Mouse (Mus musculus) megakaryocyte-erythroid progenitor cell, adult 5-6 weeks (primary cell): ENCODE results near the gene Prph. TPM values are rescaled to one million over a fixed set of nuclear protein-coding genes. Genes with fewer than 3 reads are reported as not detected.
A peak's percentile ranks its signal among the peaks of the same experiment; 100 is the strongest.

ENCODE experiments used
- ATAC-seq: replicated peaks from 2 replicates; pipeline ENCODE4 v1.8.0; 2016; ENCODE audit warnings: mild to moderate bottlenecking, inconsistent platforms; ENCODE audit not compliant: severe bottlenecking, poor library complexity, low FRiP score, low TSS enrichment
- total RNA-seq, 2 experiments: library from RNA; stranded (forward) in 1 of 2; stranded (reverse) in 1 of 2; fragments of 200-1000, 215-1000 nt in 1 of 2; fragments of >200 nt in 1 of 2; fragmentation: Nextera tagmentation in 1 of 2; gene quantifications; 2 replicates each; pipeline ENCODE4 v1.2.3; 2014 to 2017

Gene Prph
- not detected in 2 replicates for total RNA-seq (2014; fragmentation: Nextera tagmentation)
- total RNA-seq (2017) = not detected in 2 replicates

DNA sequence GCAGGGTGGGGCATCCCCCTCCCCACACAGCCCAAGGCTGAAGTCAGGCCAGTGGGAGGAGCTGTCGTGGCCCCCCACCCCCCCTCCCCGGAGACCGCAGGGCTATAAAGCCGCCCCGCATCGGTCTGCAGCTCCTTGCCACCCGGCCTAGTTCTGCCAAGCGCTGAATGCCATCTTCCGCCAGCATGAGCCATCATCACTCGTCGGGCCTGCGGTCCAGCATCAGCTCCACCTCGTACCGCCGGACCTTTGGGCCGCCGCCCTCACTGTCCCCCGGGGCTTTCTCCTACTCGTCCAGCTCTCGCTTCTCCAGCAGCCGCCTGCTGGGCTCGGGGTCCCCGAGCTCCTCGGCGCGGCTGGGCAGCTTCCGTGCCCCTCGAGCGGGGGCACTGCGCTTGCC lies at the start of gene Prph:
Gene Prph (plus strand): TSS at position 135 of the 400 bp plus-strand sequence.
- ATAC-seq = no peak

DNA sequence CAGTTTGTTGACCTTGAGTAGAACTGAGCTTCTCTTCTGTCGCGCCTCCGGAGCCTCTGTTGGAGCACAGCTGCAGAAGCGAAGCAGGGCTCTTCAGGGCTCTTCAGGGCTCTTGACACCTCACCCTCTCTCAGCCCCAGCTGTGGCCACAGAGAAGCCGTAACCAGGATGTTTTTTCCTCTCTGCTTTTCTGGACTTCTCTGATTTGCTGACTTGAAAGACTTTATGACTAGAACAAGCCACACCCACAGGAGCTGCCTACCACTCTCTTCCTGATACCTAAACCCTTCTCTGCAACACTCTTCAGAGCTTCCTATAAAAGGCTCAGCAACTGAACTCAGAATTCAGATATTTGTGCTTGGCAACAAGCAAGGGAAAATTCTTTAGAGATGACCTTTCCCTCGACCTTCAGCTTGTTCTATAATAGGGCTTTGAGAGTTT lies 46.2 kb upstream of the Prph start:
- ATAC-seq = no peak

DNA sequence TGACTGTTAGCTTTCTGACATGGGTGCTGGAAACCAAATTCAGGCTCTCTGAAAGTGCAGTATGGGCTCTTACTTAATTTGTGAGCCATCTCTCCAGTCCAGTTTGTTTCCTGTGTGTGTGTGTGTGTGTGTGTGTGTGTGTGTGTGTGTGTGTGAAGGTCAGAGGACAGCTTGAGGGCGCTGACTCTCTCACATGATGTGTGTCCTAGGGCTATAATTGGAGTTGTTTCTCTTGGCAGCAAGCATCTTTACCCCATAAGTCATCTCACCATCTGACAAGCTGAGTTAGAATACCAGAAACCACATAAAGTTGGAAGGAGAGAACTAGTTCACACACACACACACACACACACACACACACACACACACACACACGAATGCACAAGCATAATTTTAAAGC lies 44.1 kb upstream of the Prph start:
- no peak for ATAC-seq

DNA sequence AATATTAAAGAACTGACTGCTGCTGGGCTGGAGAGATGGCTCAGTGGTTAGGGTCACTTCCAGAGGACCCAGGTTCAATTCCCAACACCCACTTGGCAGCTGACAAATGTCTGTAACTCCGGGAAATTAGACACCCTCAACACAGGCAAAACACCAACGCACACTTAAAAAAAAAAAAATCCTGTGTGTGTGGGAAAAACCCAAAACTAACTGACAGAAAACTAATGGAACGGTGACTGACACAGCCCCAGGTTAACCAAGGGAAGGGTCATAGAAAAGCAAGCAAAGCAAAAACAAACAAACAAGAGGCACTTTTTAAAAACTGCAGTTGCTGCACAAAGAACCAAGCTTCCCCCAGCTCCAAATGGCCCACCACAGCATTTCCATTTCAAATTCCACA lies 43.0 kb upstream of the Prph start:
- ATAC-seq = no peak

DNA sequence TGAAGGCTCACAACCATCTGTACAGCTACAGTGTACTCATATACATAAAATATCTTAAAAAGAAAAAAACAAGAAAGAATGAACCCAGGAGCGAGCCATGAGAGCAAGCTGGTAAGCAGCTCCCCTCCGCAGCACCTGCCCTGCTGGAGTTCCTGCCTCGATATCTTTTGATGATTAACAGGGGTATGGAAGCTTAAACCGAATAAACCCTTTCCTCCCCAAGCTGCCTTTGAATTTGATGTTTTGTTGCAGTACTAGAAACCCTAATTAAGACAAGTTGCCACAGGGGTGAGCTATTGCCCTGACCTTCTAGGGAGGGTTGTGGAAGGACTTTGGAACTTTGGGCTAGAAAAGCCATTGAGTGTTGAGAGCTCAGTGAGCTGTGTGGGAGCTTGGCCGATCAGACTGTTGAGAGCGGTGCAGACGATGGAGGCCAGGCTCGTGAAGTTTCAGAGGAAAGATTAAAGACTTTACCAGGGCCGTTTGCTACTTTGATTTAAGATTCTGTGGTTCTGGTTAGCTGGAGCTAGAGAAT lies 40.4 kb upstream of the Prph start:
- ATAC-seq = no peak

DNA sequence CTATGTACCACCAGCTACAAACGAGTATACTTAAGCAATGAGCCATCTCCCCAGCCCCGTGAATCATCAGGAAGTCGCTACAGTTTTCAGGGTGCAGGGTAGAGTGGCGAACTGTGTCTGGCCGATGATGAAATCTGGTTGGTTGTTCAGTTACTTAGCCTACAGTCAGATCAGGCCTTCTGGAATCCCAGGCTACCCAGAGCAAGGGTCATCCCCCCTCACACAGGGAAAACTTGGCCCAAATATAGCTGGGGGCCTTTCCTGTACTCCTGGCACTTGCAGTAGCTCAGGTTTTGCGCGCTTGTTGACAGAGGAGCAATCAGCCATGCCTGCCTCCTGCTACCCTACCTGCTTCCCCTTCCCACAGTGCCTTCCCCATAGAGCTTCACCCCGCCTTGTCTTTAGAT lies 37.6 kb upstream of the Prph start:
- ATAC-seq = no peak

DNA sequence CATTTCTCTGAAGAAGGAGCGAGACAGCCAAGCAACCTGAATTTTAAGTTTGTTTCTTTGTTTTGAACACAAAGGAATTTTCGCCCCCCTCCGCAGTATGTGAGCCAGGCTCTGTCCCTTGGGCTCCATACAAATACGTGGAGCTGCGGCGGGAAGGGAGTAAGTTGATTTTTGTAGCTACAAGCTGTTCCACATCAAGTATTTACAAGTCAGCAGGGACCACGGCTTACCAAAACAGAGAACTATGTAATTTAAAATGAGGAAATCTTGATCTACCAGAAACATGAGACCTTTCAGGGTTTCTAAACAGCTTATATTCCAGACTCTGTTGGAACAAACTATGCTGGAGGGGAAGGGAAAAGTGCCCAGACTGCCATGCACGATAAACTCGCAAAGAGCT lies 37.0 kb upstream of the Prph start:
- no peak for ATAC-seq

DNA sequence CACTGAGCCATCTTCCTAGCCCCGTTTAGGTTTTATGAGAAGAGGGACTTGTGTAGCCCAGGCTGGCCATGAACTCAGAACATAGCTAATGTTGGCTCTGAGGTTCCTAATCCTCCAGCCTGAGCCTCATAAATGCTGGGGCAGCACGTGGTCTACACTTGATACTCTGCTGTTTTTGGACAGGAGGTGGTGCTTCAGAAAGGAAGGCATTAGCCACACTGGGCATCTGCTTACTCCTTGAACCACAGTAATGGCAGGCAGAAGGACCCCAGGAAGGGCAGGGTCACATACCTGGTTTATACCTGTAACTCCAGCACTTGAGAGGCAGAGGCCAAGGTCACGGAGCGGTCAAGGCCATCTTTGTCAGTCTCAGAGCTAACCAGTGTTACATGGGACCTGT lies 36.3 kb upstream of the Prph start:
- no peak for ATAC-seq

DNA sequence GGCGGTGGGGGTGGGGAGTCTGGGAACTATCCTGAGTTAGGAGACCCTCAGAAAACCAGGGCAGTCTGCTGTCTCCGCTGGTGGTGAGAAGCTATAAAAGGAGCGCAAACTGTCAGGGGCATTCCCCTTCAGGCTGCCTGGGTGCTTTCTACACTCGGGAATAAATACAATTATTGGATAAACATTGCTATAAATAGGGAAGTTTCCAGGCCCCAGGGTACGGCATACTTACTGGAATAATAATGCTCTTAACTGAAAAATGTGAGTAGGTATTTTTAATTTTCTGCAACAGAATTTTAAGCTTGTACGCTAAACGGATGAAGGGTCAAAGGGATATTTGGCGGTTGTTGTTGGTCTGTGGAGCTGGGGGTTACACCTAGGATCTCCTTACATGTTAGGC lies 35.5 kb upstream of the Prph start:
- no peak for ATAC-seq

DNA sequence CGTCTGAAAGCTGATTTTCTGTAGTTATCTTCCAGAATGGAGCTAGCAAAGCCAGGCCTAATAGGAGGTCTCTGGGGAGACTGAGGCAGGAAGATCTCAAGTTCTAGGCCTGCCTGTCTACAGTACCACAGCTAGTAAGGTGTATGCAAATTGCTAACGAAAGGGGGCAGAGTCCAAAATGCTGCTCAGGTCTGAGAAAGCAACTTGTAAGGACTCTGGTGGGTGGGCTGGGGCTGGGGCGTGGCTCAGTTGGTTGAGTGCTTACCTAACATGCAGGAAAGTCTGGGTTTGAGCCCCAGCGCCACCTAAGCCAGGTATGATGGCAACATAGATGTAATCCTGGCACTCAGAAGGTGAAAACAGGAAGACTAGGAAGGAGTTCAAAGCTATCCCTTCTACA lies 34.8 kb upstream of the Prph start:
- no peak for ATAC-seq

DNA sequence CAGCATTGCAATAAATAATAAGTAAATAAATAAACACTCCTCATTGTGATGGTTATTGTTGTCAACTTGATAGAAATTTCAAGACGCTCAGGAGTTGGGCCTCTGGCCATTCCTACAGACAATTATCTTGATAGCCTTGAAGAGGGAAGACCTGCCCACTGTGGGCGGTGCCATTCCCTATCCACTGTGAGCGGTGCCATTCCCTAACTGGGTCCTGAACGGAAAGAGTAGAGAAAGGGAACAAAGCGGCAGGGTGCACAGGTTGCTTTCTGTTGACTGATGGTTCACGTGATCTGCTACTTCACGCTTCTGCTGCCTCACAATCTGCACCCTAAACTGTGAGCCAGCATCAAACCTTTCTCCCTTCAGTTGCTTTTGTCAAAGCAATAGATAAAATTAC lies 33.7 kb upstream of the Prph start:
- no peak for ATAC-seq

DNA sequence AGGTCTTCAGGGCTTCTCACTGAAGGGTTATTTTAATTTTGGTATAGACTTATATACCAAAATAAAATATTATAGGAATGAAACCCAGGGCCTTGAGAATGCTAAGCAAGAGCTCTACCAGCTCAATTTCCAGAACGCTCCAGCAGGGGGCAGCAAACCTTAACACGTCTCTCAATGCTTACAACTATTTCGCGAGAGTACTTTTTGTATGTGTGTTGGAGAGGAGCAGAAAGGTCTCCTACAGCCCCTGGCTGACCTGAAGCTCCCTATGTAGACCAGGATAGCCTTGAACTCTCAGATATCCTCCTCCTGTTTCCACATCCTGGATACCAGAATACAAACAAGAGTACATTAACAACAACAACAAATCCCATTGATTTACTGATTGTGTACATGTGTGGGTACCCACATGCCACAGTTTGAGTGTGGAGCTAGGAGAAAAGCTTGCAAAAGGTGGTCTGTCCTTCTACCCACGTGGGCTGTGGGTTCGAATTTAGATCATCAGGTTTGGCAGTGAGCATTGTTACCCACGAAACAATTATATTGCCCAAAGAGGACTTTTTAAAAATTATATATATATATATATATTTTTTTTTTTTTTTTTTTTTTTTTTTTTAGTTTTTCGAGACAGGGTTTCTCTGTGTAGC lies 30.2 kb upstream of the Prph start:
- ATAC-seq = peak; percentile 57

DNA sequence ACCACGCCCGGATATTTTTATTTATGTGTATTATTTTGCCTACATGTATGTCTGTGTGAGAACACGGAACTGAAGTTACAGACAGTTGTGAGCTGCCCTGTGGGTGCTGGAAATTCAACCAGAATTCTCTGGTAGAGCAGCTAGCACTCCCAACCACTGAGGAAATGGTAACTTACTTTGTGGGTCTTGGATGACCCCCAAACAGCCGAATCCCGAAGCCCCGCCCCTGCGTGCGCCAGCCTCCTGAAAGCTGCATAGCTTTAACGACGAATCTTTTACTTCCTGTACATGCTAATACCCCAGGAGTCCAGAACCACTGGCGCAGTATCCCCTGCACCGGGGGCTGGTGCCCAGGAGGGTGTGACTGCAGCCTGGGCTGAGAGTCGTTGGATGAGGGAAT lies 29.6 kb upstream of the Prph start:
- ATAC-seq = no peak

DNA sequence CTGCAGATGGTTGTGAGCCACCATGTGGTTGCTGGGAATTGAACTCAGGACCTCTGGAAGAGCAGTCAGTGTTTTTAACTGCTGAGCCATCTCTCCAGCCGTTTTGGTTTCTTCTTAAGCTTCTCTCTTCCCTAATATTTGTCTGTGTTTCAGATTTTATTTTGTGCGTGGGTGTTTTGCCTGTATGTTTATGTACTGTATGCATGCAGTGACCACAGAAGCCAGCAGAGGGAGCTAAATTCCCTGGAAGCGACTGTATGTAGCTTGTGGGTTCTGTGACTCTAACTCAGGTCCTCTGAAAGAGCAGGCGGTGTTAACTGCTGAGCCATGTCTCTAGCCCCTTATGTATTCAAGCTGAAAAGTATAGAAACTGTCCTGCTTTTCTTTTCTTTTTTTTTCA lies 28.7 kb upstream of the Prph start:
- no peak for ATAC-seq

DNA sequence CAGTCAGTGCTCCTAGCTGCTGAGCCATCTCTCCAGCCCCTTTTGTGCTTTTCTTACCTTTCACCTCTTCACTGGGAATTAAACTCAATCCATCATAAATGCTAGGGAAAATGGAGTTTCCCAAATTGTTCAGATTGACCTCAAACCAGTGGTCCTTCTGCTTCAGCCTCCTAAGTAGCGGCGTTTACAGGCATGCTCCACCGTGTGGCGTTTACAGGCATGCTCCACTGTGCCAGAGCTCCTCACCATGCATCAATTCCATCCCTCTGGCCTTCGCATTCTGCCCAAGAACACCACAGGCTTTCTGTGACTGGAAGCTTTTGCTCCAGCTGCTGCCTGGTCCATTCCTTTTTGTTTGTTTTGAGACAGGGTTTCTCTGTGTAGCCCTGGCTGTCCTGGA lies 27.9 kb upstream of the Prph start:
- ATAC-seq = no peak

DNA sequence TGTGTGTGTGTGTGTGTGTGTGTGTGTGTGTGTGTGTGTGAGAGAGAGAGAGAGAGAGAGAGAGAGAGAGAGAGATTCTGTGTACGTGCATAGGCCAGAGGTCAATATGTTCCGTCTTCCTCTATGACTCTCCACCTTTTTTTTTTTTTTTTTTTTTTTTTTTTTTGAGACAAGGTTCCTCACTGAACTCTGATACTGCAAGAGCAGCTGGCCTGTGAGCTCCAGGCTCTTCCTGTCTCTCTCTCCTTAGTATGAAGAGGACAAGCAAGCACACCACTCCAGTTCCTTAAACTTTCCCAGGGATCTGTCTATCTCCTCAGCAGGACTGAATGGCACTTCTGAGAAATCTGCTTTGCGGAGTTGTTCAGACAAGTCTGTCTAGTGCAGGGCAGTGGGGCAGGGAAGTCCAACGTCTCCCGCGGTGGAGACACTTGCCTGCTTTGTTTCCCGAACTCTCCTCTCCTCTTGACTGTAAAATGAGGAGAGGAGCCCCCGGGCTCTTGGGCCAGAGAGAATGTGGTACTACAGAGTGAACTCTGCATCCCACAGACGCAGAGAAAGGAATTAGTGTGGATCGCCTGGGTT lies 26.0 kb upstream of the Prph start:
- ATAC-seq = no peak

DNA sequence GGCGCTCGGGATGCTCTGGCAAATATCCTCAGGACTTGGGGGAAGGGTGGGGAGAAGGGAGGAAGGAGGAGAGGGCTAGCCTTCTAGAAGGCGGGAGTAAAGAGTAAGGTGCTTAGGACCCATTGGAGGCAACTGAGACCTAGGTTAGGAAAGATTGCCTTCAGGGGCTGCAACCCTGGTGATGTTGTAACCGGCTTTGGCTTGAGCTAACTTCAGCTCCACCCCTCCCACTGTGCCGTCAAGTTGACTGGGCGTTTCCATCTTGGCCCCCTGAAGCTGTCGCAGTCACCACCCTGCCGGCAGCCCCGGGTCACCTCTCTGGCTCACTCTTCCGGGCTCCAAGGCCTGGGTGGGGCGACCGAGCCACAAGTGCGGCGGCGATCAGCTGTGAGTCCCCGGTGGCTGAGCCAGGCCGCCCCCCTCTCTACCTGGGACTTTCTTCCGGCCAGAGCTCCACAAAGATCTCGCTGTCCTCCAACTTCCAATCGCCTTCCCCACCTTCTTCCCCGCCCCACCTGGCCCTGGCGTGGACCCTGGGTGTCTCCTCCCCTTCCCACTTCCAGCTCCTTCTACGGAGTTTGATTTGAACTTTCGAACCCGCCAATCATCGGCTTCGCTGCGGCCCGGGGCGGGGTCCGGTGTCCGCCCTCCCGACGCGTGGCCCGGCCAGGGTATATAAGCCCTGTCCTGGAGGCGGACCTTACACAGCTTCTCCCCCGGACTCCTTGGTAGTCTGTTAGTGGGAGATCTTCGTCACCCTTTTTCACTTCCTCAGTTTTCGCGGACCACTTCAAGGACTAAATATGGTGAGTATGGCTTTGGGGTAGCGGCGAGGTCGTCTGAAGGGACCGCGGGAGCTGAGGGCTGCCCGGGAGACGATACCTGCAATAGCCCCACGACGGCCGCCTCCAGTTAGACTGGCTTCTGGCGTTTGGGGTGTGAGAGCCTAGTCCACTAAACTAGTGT lies 25.1 kb upstream of the Prph start, which contains the start of gene Tuba1c:
Gene Tuba1c (plus strand): TSS at position 273 of the 966 bp plus-strand sequence.
- ATAC-seq = peak; percentile 88

DNA sequence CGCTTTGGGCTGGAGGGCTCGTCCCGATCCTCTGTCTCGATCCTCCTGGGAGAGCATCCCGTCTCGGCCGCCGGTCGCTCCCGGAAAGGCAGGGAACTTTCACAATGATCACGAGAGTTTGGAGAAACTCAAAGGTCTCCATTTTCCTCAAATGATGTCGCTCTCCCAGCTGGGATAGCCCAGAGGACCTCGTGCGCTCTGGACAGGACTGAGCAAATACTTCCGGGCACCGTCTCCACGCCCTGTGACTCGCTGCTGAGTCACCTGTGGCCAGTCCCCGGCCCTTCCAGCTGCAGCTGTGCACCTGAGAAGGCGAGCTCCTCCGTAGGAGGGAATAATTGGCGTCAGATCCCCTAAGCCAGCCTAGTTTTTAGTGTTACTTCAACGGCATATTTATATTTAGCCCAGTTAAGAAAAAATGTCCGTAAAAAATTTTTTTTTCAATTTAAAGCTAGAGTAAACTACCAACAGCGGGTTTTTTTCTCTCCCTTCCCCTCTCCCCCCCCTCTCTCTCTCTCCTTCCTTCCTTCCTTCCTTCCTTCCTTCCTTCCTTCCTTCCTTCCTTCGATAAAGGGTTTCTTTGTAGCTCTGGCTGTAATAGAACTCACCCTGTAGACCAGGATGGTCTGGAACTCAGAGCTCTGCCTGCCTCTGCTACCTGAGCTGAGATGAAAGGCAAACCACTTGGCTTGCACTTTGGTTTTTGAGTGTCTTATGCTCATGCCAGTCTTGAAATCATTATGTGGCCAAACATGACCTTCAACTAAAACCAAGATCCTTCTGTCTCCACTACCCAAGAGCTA lies 24.2 kb upstream of the Prph start:
- ATAC-seq = peak; percentile 32

DNA sequence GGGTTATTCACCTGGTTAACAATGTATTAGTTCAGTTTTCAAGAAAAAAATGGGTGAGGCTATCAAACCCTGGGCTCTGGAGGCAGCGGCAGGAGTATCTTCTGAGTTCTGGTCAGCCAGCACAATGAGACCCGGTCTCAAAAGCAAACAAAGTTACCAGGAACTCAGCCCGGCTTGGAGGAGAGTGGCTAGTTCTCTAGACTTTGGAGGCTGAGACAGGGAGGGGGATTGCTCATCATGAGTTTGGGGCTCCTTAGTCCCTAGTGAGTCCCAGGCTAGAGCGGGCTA lies 23.6 kb upstream of the Prph start:
- no peak for ATAC-seq
